Mouse (Mus musculus) heart, embryonic 14.5 days (tissue): Measurements from ENCODE around the gene Aldh1l1. TPM values are rescaled to one million over a fixed set of nuclear protein-coding genes. Genes with fewer than 3 reads are reported as not detected.

ENCODE experiments used
- ATAC-seq: fragments of 200-750 bp; cut with Nextera tagmentation; 2 replicates; pipeline ENCODE4 v1.8.0; 2017; ENCODE audit warnings: low read depth, moderate TSS enrichment; ENCODE audit not compliant: insufficient number of reproducible peaks, insufficient read depth, low FRiP score
- H3K27ac ChIP-seq, 2 experiments: fragments of 200-500 bp in 1 of 2; fragments of 300-500 bp in 1 of 2; sonication (generic) in 1 of 2; replicated peaks in 1 of 2; 2 replicates each; pipeline ENCODE4 v1.5.1; 2012 to 2014; ENCODE audit warnings: low read depth in 2 of 2, low read length in 2 of 2, control low read depth in 1 of 2, mild to moderate bottlenecking in 1 of 2, mixed read lengths in 1 of 2; ENCODE audit not compliant: control insufficient read depth in 1 of 2, insufficient read depth in 1 of 2
- H3K27me3 ChIP-seq: fragments of 300-500 bp; sonication (generic); 2 replicates; pipeline ENCODE4 v1.6.1; 2014; ENCODE audit warnings: mild to moderate bottlenecking, low read length, control low read depth; ENCODE audit not compliant: control insufficient read depth, insufficient read depth
- H3K36me3 ChIP-seq: fragments of 300-500 bp; sonication (generic); 2 replicates; pipeline ENCODE4 v1.6.1; 2014; ENCODE audit warnings: mild to moderate bottlenecking, control low read depth, low read length, mixed read lengths; ENCODE audit not compliant: control insufficient read depth, insufficient read depth
- H3K4me1 ChIP-seq, 2 experiments: fragments of 200-500 bp in 1 of 2; fragments of 300-500 bp in 1 of 2; sonication (generic) in 1 of 2; 2 replicates each; pipeline ENCODE4 v1.6.1; 2012 to 2014; ENCODE audit warnings: low read length in 2 of 2, control low read depth in 1 of 2, mixed read lengths in 1 of 2; ENCODE audit not compliant: control insufficient read depth in 2 of 2, insufficient read depth in 2 of 2
- H3K4me2 ChIP-seq: fragments of 300-500 bp; sonication (generic); 2 replicates; pipeline ENCODE4 v1.6.1; 2014; ENCODE audit warnings: mild to moderate bottlenecking, low read length
- H3K4me3 ChIP-seq, 2 experiments: fragments of 200-500 bp in 1 of 2; fragments of 300-500 bp in 1 of 2; sonication (generic) in 1 of 2; 2 replicates each; pipeline ENCODE4 v1.5.1; 2012 to 2014; ENCODE audit warnings: low read length in 2 of 2, mild to moderate bottlenecking in 2 of 2, control low read depth in 1 of 2, low read depth in 1 of 2, moderate library complexity in 1 of 2; ENCODE audit not compliant: control insufficient read depth in 1 of 2, insufficient read depth in 1 of 2
- H3K9ac ChIP-seq: fragments of 300-500 bp; sonication (generic); 2 replicates; pipeline ENCODE4 v1.6.1; 2014; ENCODE audit warnings: mild to moderate bottlenecking, low read length
- H3K9me3 ChIP-seq: fragments of 300-500 bp; sonication (generic); 2 replicates; pipeline ENCODE4 v1.6.1; 2016; ENCODE audit warnings: low read length, control low read depth; ENCODE audit not compliant: control insufficient read depth
- WGBS: fragments of 180-500 bp; shearing (Covaris S2); extraction: QIAGEN DNeasy Blood & Tissue Kit; methylation state at CpG from one replicate; pipeline ENCODE4 v1.1.7; 2014; 5-methylcytosine and 5-hydroxymethylcytosine counted together
- polyA plus RNA-seq: library from polyadenylated mRNA; unstranded; fragments of >200 nt; fragmentation: Nextera tagmentation; extraction: Ambion mirVana; gene quantifications from 2 replicates; pipeline ENCODE4 v1.2.1, GENCODE M21; 2014

The Aldh1l1 gene
- polyA plus RNA-seq, 1 experiment from 2014 or later = 0.59 TPM

GRCm38 (mm10) chr6:90648391-90648790, 162.2 kb downstream of the Aldh1l1 start:
- Histone ChIP-seq H3K4me2 (no peak overlapping the region), H3K9ac (no peak overlapping the region), H3K4me1 (peaks cover 0 to 4% of the 10 kb centered on the region in 2 experiments; a peak in 2 of 4 replicates), H3K27ac (no peak overlapping the region), H3K27me3 (no peaks in the 10 kb centered on the region), H3K4me3 (no peak overlapping the region), H3K9me3 (peaks cover 3% of the 10 kb centered on the region; the same call in 1 of the 2 replicates), H3K36me3 (no peaks in the 10 kb centered on the region)
- ATAC-seq = no peak
- 86% methylated on average over 6 of the region's 6 CpGs for WGBS

GRCm38 (mm10) chr6:90649279-90649678, 163.1 kb downstream of the Aldh1l1 start:
- Histone ChIP-seq H3K36me3 (no peaks in the 10 kb centered on the region), H3K27me3 (no peaks in the 10 kb centered on the region), H3K9ac (no peak overlapping the region), H3K9me3 (peaks cover 3% of the 10 kb centered on the region; the same call in 1 of the 2 replicates), H3K4me3 (no peak overlapping the region), H3K27ac (no peak overlapping the region), H3K4me1 (peaks cover 0 to 4% of the 10 kb centered on the region in 2 experiments; a peak in 2 of 4 replicates), H3K4me2 (no peak overlapping the region)
- WGBS = 60% methylated on average over 4 of the region's 4 CpGs
- ATAC-seq = no peak

Other genes with a start within 250 kb of the Aldh1l1 start
- not detected in 2 replicates for gene Vmn1r54, start 240.1 kb upstream of the Aldh1l1 start, polyA plus RNA-seq
- not detected in 2 replicates for gene BC048671, start 185.2 kb upstream of the Aldh1l1 start, polyA plus RNA-seq
- not detected in 2 replicates for gene Chst13, start 161.2 kb upstream of the Aldh1l1 start, polyA plus RNA-seq
- not detected in 2 replicates for gene Uroc1, start 153.1 kb upstream of the Aldh1l1 start, polyA plus RNA-seq
- gene Zxdc, start 116.9 kb upstream of the Aldh1l1 start, polyA plus RNA-seq = 11.0 and 11.5 TPM in 2 replicates
- gene Cfap100, start 57.6 kb upstream of the Aldh1l1 start, polyA plus RNA-seq = 0.24 and 0.30 TPM in 2 replicates
- 13.1 and 14.9 TPM in 2 replicates for gene Klf15, start 23.9 kb upstream of the Aldh1l1 start, polyA plus RNA-seq
- 12.8 and 14.8 TPM in 2 replicates for gene Slc41a3, start 118.3 kb downstream of the Aldh1l1 start, polyA plus RNA-seq